Mouse (Mus musculus) thymus, adult 2 months (tissue): ENCODE data around the gene Rasa1. TPM values are rescaled to one million over a fixed set of nuclear protein-coding genes. Genes with fewer than 3 reads are reported as not detected.

Source experiments
- DNase-seq: peaks from one replicate; pipeline ENCODE4 v3.0.0; 2021
- H3K27ac ChIP-seq: fragments of 200-500 bp; 2 replicates; pipeline ENCODE4 v1.5.1; 2012; ENCODE audit warnings: low read length, control low read depth; ENCODE audit not compliant: control insufficient read depth, insufficient read depth
- H3K27me3 ChIP-seq: fragments of 200-500 bp; 2 replicates; pipeline ENCODE4 v1.6.1; 2012; ENCODE audit warnings: mild to moderate bottlenecking, low read length, moderate library complexity, mixed read lengths; ENCODE audit not compliant: control insufficient read depth, insufficient read depth
- H3K36me3 ChIP-seq: fragments of 200-500 bp; 2 replicates; pipeline ENCODE4 v1.6.1; 2012; ENCODE audit warnings: mild to moderate bottlenecking, low read length, moderate library complexity; ENCODE audit not compliant: control insufficient read depth, insufficient read depth
- H3K4me1 ChIP-seq: fragments of 200-500 bp; replicated peaks from 2 replicates; pipeline ENCODE4 v1.6.1; 2012; ENCODE audit warnings: low read length; ENCODE audit not compliant: control insufficient read depth, insufficient read depth
- H3K4me3 ChIP-seq: fragments of 200-500 bp; 2 replicates; pipeline ENCODE4 v1.5.1; 2012; ENCODE audit warnings: mild to moderate bottlenecking, low read length, control low read depth, moderate library complexity; ENCODE audit not compliant: control insufficient read depth, insufficient read depth
- CTCF ChIP-seq: fragments of 200-500 bp; IDR thresholded peaks from 2 replicates; pipeline ENCODE4 v1.5.1; 2012; ENCODE audit warnings: mild to moderate bottlenecking, control low read depth, low read length, moderate library complexity, borderline replicate concordance; ENCODE audit not compliant: control insufficient read depth, poor library complexity, insufficient read depth; ENCODE audit errors: extremely low read depth
- POLR2A ChIP-seq: fragments of 200-500 bp; IDR thresholded peaks from 2 replicates; pipeline ENCODE4 v1.6.1; 2012; ENCODE audit warnings: mild to moderate bottlenecking, low read length, control low read depth, moderate library complexity; ENCODE audit not compliant: control insufficient read depth, poor library complexity, insufficient read depth; ENCODE audit errors: extremely low read depth
- WGBS: fragments of 180-500 bp; shearing (Covaris S2); methylation state at CpG from one replicate; pipeline ENCODE4 v1.1.7; 2018; 5-methylcytosine and 5-hydroxymethylcytosine counted together
- polyA plus RNA-seq: library from polyadenylated mRNA; depleted of rRNA; stranded (reverse); fragments of >200 nt; gene quantifications from 2 replicates; pipeline ENCODE4 v1.2.3, GENCODE M21; 2012; rRNA removed

The Rasa1 gene
- polyA plus RNA-seq, 1 experiment: 19.8 TPM

DNA sequence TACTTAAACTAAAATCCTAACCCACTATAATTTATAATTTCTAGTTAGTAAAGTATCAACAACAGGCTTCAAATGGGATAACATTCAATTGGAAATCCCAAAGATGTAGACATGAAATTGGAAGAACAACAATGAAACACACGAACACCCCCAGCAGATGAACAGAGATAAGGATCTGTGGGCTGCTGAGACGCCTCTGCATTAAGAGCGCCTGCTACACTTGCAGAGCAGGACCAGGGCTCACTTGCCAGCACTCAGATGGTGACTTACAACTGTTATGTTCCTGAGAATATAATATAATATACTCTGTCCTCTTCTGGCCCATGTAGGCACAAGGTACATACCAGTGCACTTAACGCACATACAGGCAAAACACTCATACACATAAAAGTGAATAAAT lies 70.3 kb downstream of the Rasa1 start:
- TF ChIP-seq CTCF: no peak
- no peak for TF ChIP-seq POLR2A
- H3K36me3 ChIP-seq: peaks cover 45% of the 10 kb centered on the region
- H3K27me3 ChIP-seq: no peaks in the 10 kb centered on the region
- no peak overlapping the region for H3K4me3 ChIP-seq
- no peak for DNase-seq
- no peaks in the 10 kb centered on the region for H3K4me1 ChIP-seq
- no peak overlapping the region for H3K27ac ChIP-seq
- WGBS: 43% methylated on average over 4 of the region's 4 CpGs

DNA sequence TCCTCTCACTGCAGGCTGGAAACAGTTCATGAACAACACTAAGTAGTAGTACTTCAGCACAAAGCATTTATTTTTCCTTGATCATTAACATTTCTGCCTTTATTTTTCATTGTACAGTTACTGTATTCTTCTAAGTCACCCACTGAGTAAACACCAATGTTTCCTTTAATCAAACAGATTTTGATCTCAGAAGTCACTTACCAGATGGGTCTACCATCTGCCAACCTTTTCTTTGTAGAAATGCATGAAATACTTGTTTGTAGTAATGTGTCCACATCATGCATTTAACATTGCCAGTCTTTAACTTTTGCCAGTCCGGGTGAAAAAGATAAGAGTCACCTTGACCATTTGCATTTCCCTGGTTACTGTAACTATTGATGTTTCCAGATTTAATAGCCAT lies 78.6 kb downstream of the Rasa1 start:
- TF ChIP-seq CTCF (no peak), POLR2A (no peak)
- peaks cover 23% of the 10 kb centered on the region for H3K36me3 ChIP-seq
- 91% methylated on average over 1 of the region's 1 CpGs for WGBS
- no peak overlapping the region for H3K27ac ChIP-seq
- no peak overlapping the region for H3K4me3 ChIP-seq
- H3K4me1 ChIP-seq: no peaks in the 10 kb centered on the region
- DNase-seq: no peak
- H3K27me3 ChIP-seq: no peaks in the 10 kb centered on the region

DNA sequence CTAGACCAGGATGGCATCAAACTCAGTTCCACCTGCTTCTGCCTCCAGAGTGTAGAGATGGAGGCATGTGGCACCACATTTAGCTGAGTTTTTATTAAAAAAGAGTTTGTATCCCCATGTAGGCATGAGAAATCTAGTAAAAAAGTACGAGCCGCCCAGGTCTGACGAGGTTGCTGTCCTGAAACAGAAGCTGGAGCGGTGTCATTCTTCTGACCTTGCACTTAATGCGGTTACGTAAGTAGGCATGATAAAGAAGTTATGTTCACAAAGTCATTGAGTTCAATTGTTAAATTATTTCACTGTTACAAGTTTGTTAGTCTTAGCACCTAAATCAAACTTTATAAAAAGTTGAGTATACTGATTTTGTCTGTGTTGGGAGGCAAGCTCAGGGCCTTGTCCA lies 80.3 kb downstream of the Rasa1 start:
- no peak for TF ChIP-seq CTCF
- TF ChIP-seq POLR2A: no peak
- no peaks in the 10 kb centered on the region for H3K27me3 ChIP-seq
- WGBS: 97% methylated on average over 6 of the region's 6 CpGs
- H3K27ac ChIP-seq: no peak overlapping the region
- no peak for DNase-seq
- peaks cover 19% of the 10 kb centered on the region for H3K36me3 ChIP-seq
- no peak overlapping the region for H3K4me3 ChIP-seq
- H3K4me1 ChIP-seq: no peaks in the 10 kb centered on the region

DNA sequence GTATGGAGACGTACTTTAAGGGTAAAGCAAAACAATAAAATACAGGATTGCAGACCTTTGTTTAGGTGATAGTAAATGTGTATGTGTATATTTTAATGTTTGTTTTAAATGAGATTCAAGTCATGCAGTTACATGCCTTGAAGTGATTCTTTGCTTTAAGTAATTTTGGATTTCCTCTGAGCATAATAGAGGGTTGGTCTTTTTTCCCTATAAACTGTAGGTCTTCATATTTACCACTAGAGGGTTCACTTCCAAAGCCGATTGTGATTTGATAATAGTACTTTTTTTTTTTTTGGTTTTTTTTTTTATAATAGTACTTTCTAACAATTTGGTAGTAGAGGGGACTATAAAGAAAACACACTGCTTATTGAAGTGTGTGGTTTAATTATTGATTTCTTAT lies 81.4 kb downstream of the Rasa1 start:
- no peaks in the 10 kb centered on the region for H3K4me1 ChIP-seq
- 58% methylated on average over 2 of the region's 2 CpGs for WGBS
- no peak for TF ChIP-seq POLR2A
- TF ChIP-seq CTCF: no peak

DNA sequence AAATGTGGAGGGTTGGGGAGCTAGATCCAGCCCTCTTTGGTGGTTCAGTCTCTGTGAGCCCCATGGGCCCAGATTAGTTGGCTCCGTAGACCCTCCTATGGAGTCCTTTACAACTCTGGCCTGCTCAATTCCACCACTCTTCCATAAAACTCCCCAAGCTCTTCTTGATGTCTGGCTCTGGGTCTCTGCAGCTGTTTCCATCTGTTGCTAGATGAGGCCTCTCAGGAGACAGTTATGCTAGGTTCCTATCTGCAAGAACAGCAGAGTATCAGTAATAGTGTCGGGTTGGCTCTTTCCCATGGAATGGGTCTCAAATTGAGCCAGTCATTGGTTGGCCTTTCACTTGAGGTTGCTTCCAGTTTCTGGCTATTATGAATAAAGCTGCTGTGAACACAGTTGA lies 97.7 kb downstream of the Rasa1 start:
- DNase-seq: no peak
- H3K4me1 ChIP-seq: peaks cover 3% of the 10 kb centered on the region; the same call in 1 of the 2 replicates
- TF ChIP-seq POLR2A (no peak), CTCF (no peak)
- H3K27ac ChIP-seq: no peak overlapping the region
- H3K27me3 ChIP-seq: no peaks in the 10 kb centered on the region
- 0 out of 2 replicates have a peak, but pooled peaks cover 5% of the 10 kb centered on the region for H3K36me3 ChIP-seq
- 97% methylated on average over 2 of the region's 2 CpGs for WGBS
- H3K4me3 ChIP-seq: no peak overlapping the region

More for the DNA sequence above, 81.4 kb downstream of the Rasa1 start:
- Histone ChIP-seq H3K27me3 (no peaks in the 10 kb centered on the region), H3K27ac (no peak overlapping the region), H3K4me3 (no peak overlapping the region), H3K36me3 (peaks cover 14% of the 10 kb centered on the region)
- no peak for DNase-seq

DNA sequence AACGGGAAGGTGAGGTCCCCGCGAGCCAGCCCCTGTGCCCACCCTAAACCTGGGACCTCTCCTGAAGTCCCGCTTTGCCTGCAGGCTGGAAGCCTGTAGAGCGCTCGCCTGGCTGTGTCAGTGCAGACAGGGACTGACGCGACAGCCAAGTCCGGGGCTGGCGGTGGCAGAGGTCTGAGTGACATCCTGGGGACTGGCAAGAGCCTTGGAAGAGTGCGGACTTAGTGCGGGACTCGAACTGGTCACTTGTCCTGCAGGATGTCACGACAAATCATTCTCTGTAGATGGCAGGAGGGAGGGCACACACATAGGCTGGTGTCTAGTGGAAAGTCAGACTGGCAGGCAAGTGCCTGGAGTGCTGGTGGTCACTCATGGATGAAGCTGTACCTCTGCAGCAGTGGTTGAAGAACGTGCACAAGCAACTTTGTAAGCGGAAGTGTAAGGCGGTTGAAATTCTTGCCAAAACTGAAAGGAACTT lies 99.2 kb downstream of the Rasa1 start:
- Histone ChIP-seq H3K4me1 (peaks cover 3% of the 10 kb centered on the region; the same call in 1 of the 2 replicates), H3K4me3 (peak overlapping the region; percentile 62), H3K36me3 (0 out of 2 replicates have a peak, but pooled peaks cover 5% of the 10 kb centered on the region), H3K27me3 (no peaks in the 10 kb centered on the region), H3K27ac (no peak overlapping the region)
- TF ChIP-seq POLR2A (no peak), CTCF (no peak)
- WGBS: under 1% methylated on average over 17 of the region's 17 CpGs
- DNase-seq: no peak

DNA sequence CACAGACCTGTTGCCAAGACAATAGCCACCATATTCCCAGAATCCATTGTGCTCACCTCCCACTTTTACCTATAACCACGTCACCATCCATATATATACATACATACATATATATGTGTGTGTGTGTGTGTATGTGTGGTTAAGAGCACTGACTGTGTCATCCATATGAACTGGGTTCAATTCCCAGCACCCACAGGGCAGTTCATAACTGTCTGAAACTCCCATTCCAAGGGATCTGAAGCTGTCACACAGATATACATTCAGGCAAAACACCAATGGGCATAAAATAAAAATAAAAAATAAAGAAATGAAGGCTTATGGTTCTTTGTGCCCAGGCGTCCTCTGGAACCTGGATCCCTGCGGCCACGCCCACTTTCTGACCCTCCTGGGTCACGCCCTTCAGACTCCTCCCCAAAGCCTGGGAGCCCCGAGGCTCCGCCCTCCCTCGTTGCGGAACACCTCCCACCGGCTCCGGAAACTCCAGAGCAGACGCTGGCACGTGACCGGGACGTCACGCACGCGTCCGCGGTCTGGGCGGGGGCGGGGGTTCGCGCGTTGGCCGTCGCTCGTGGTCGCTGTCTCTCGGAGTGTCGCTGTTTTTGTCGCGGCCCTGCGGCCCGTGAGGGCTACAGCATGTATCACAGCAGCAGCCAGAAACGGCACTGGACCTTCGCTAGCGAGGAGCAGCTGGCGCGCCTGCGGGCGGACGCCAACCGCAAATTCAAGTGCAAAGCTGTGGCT lies 99.9 kb downstream of the Rasa1 start, which contains the start of gene Ccnh:
Ccnh (plus strand) TSS at position 506 of the 741 bp plus-strand sequence.
- Histone ChIP-seq H3K4me3 (peak within 1 kb of the TSS; percentile 62), H3K36me3 (0 out of 2 replicates have a peak, but pooled peaks cover 5% of the 10 kb centered on the region), H3K27me3 (no peaks in the 10 kb centered on the region), H3K27ac (no peak within 1 kb of the TSS), H3K4me1 (peaks cover 3% of the 10 kb centered on the region; the same call in 1 of the 2 replicates)
- peak; percentile 92 for DNase-seq
- no peak for TF ChIP-seq POLR2A
- WGBS: 2% methylated on average over 44 of the region's 44 CpGs

Other genes with a start within 250 kb of the Rasa1 start
- gene Ccnh, start 99.7 kb downstream of the Rasa1 start, polyA plus RNA-seq: 26.3 and 32.2 TPM in 2 replicates